Mouse (Mus musculus) hindbrain, embryonic 12.5 days (tissue): ENCODE measurements around the gene Ilk. TPM values are rescaled to one million over a fixed set of nuclear protein-coding genes. Genes with fewer than 3 reads are reported as not detected.

Experiments
- polyA plus RNA-seq: library from polyadenylated mRNA; unstranded; fragments of >200 nt; fragmentation: Nextera tagmentation; extraction: Ambion mirVana; gene quantifications from 2 replicates; pipeline ENCODE4 v1.2.1, GENCODE M21; 2016

The Ilk gene
- polyA plus RNA-seq, 1 experiment from 2014 or later = 216 TPM

Other genes starting within 250 kb of the Ilk start
- gene Smpd1, start 182.2 kb upstream of the Ilk start, polyA plus RNA-seq = 56.2 and 57.7 TPM in 2 replicates
- 165 and 170 TPM in 2 replicates for gene Apbb1, start 154.9 kb upstream of the Ilk start, polyA plus RNA-seq
- 0.21 and 0.27 TPM in 2 replicates for gene Hpx, start 136.5 kb upstream of the Ilk start, polyA plus RNA-seq
- gene Trim3, start 103.0 kb upstream of the Ilk start, polyA plus RNA-seq = 62.7 and 63.6 TPM in 2 replicates
- 127 and 151 TPM in 2 replicates for gene Timm10b, start 96.5 kb upstream of the Ilk start, polyA plus RNA-seq
- gene Arfip2, start 96.2 kb upstream of the Ilk start, polyA plus RNA-seq = 75.3 and 82.1 TPM in 2 replicates
- gene Gm45799, start 96.0 kb upstream of the Ilk start, polyA plus RNA-seq = 9.3 and 11.3 TPM in 2 replicates
- 1.2 and 1.3 TPM in 2 replicates for gene Dnhd1, start 85.8 kb upstream of the Ilk start, polyA plus RNA-seq
- gene Rrp8, start 793 bp downstream of the Ilk start, polyA plus RNA-seq = 32.7 and 36.6 TPM in 2 replicates
- 146 and 171 TPM in 2 replicates for gene Taf10, start 7.8 kb downstream of the Ilk start, polyA plus RNA-seq
- 47.4 and 49.5 TPM in 2 replicates for gene Tpp1, start 15.6 kb downstream of the Ilk start, polyA plus RNA-seq
- gene Dchs1, start 51.1 kb downstream of the Ilk start, polyA plus RNA-seq = 26.9 and 28.6 TPM in 2 replicates
- gene Mrpl17, start 74.5 kb downstream of the Ilk start, polyA plus RNA-seq = 218 and 251 TPM in 2 replicates
- 0.08 and 0.23 TPM in 2 replicates for gene Gm4070, start 217.4 kb downstream of the Ilk start, polyA plus RNA-seq